ENCODE assay signal across 29 mouse cellular contexts in genomic region chr14:77416358-77416757, GRCm38 (mm10).
DNase-seq lines count a peak whose midpoint lies in the region; ATAC-seq and TF ChIP-seq lines count a peak whose summit lies in the region.
"Had no signal": no experiment of that assay in that cellular context is flagged by ENCODE, and none has a peak within 500 bp of the region (broad histone marks: within the 10 kb centered on the region; RNA-seq: fewer than 3 reads in every experiment).

No protein-coding gene starts in this region.

- no peaks in the 10 kb centered on the region for H3K9me3 ChIP-seq in forebrain, embryonic 15.5 days
- H3K9me3 ChIP-seq in hindbrain, postnatal 0 days (ENCODE audit: low read length): no peaks in the 10 kb centered on the region
- H3K9me3 ChIP-seq in neural tube, embryonic 15.5 days (replicated peaks): no peaks in the 10 kb centered on the region
- H3K9me3 ChIP-seq: forebrain, embryonic 10.5 days; forebrain, embryonic 13.5 days; heart, embryonic 12.5 days; heart, embryonic 15.5 days; hindbrain, embryonic 12.5 days; hindbrain, embryonic 15.5 days; intestine, embryonic 15.5 days had no signal

- no peak overlapping the region for H3K27ac ChIP-seq in forebrain, embryonic 15.5 days (replicated peaks)
- H3K27ac ChIP-seq in hindbrain, postnatal 0 days: no peak overlapping the region
- H3K27ac ChIP-seq in neural tube, embryonic 15.5 days (replicated peaks): no peak overlapping the region
- H3K27ac ChIP-seq: forebrain, embryonic 10.5 days; forebrain, embryonic 13.5 days; gastrocnemius, adult 2 months; heart, embryonic 15.5 days; hindbrain, embryonic 12.5 days; hindbrain, embryonic 15.5 days; intestine, embryonic 15.5 days had no signal

- TF ChIP-seq CTCF in C2C12 (IDR thresholded peaks at IDR 0.05; ENCODE audit: control insufficient read depth, insufficient read depth, insufficient read length): no peak
- TF ChIP-seq CTCF in hindbrain, postnatal 0 days (IDR thresholded peaks at IDR 0.05; ENCODE audit: low read depth): no peak

- H3K4me3 ChIP-seq in C2C12 (ENCODE audit: insufficient read depth, poor library complexity, severe bottlenecking): no peak overlapping the region
- H3K4me3 ChIP-seq in forebrain, embryonic 15.5 days: no peak overlapping the region
- no peak overlapping the region for H3K4me3 ChIP-seq in hindbrain, postnatal 0 days (ENCODE audit: low read length)
- no peak overlapping the region for H3K4me3 ChIP-seq in neural tube, embryonic 15.5 days (replicated peaks)
- H3K4me3 ChIP-seq: forebrain, embryonic 10.5 days; forebrain, embryonic 13.5 days; gastrocnemius, adult 2 months; heart, embryonic 12.5 days; heart, embryonic 15.5 days; hindbrain, embryonic 12.5 days; hindbrain, embryonic 15.5 days; intestine, embryonic 15.5 days had no signal

- WGBS in forebrain, embryonic 15.5 days: 93% methylated on average over 2 of the region's 2 CpGs
- WGBS in hindbrain, postnatal 0 days: 76% methylated on average over 2 of the region's 2 CpGs
- WGBS in neural tube, embryonic 15.5 days: 85% methylated on average over 2 of the region's 2 CpGs

- no peaks in the 10 kb centered on the region for H3K79me2 ChIP-seq in C2C12 (ENCODE audit: control insufficient read depth, insufficient read depth)

- H3K4me1 ChIP-seq in forebrain, embryonic 15.5 days: peaks cover 7% of the 10 kb centered on the region
- peaks cover 1% of the 10 kb centered on the region; the same call in 1 of the 2 replicates for H3K4me1 ChIP-seq in hindbrain, postnatal 0 days (ENCODE audit: insufficient read depth, low read length)
- H3K4me1 ChIP-seq in neural tube, embryonic 15.5 days: peaks cover 5% of the 10 kb centered on the region; the same call in 1 of the 2 replicates
- H3K4me1 ChIP-seq: heart, embryonic 12.5 days; heart, embryonic 15.5 days; hindbrain, embryonic 15.5 days; intestine, embryonic 15.5 days had no signal

- H3ac ChIP-seq in C2C12 (ENCODE audit: control insufficient read depth, insufficient read length, low read depth): no peak overlapping the region

- H3K36me3 ChIP-seq in C2C12 (ENCODE audit: control insufficient read depth, insufficient read depth): no peaks in the 10 kb centered on the region
- H3K36me3 ChIP-seq in forebrain, embryonic 15.5 days: no peaks in the 10 kb centered on the region
- H3K36me3 ChIP-seq in hindbrain, postnatal 0 days (ENCODE audit: insufficient read depth, low read length): no peaks in the 10 kb centered on the region
- H3K36me3 ChIP-seq in neural tube, embryonic 15.5 days: no peaks in the 10 kb centered on the region
- H3K36me3 ChIP-seq: forebrain, embryonic 10.5 days; G1E; heart, embryonic 12.5 days; heart, embryonic 15.5 days; hindbrain, embryonic 12.5 days; hindbrain, embryonic 15.5 days; intestine, embryonic 15.5 days had no signal

- no peak overlapping the region for H3K9ac ChIP-seq in forebrain, embryonic 15.5 days (replicated peaks)
- H3K9ac ChIP-seq in hindbrain, postnatal 0 days (replicated peaks; ENCODE audit: low read length): no peak overlapping the region
- H3K9ac ChIP-seq in neural tube, embryonic 15.5 days (replicated peaks): no peak overlapping the region
- H3K9ac ChIP-seq: forebrain, embryonic 13.5 days; forebrain, postnatal 0 days; heart, embryonic 12.5 days; heart, embryonic 15.5 days; hindbrain, embryonic 12.5 days; hindbrain, embryonic 15.5 days; intestine, embryonic 15.5 days had no signal

- no peaks in the 10 kb centered on the region for H3K27me3 ChIP-seq in C2C12 (ENCODE audit: control insufficient read depth, insufficient read depth, insufficient read length)
- no peaks in the 10 kb centered on the region for H3K27me3 ChIP-seq in forebrain, embryonic 15.5 days
- H3K27me3 ChIP-seq in hindbrain, postnatal 0 days (ENCODE audit: insufficient read depth, low read length): no peaks in the 10 kb centered on the region
- H3K27me3 ChIP-seq in neural tube, embryonic 15.5 days (replicated peaks): no peaks in the 10 kb centered on the region
- H3K27me3 ChIP-seq: CH12.LX; forebrain, embryonic 13.5 days; heart, embryonic 12.5 days; heart, embryonic 15.5 days; hindbrain, embryonic 12.5 days; hindbrain, embryonic 15.5 days; intestine, embryonic 15.5 days; Patski had no signal

- no peak overlapping the region for H3K4me2 ChIP-seq in forebrain, embryonic 15.5 days (replicated peaks)
- H3K4me2 ChIP-seq in hindbrain, postnatal 0 days (ENCODE audit: low read depth, low read length): no peak overlapping the region
- H3K4me2 ChIP-seq in neural tube, embryonic 15.5 days: no peak overlapping the region
- H3K4me2 ChIP-seq: forebrain, embryonic 13.5 days; heart, embryonic 12.5 days; heart, embryonic 15.5 days; hindbrain, embryonic 12.5 days; hindbrain, embryonic 15.5 days; intestine, embryonic 15.5 days had no signal

- peak; percentile 27 for DNase-seq in 3T3-L1 (ENCODE audit: low read depth, low spot score)
- no peak for DNase-seq in hindbrain, postnatal 0 days (ENCODE audit: low spot score)
- DNase-seq: adrenal gland, adult 2 months; adrenal gland, postnatal 14 days; cerebellum, adult 11-12 months; cerebellum, adult 8-10 months; cerebellum, postnatal 10 days; cerebellum, postnatal 36 days; forebrain, postnatal 0 days; gastrocnemius, adult 2 months; gastrocnemius, postnatal 25 days; heart, postnatal 14 days; heart, postnatal 4 days; kidney, adult 11 months had no signal

- no peaks in the 10 kb centered on the region for H3K79me3 ChIP-seq in C2C12 (ENCODE audit: low read depth)

- ATAC-seq in granulocyte monocyte progenitor cell, adult 5-6 weeks (replicated peaks; ENCODE audit: poor library complexity, severe bottlenecking): peak; percentile 97
- peak; percentile 85 for ATAC-seq in megakaryocyte progenitor cell, adult 5-6 weeks (replicated peaks; ENCODE audit: poor library complexity)
- no peak for ATAC-seq in forebrain, embryonic 15.5 days (replicated peaks)
- ATAC-seq in hindbrain, postnatal 0 days: no peak
- ATAC-seq in neural tube, embryonic 15.5 days (ENCODE audit: low FRiP score): no peak
- ATAC-seq: forebrain, embryonic 13.5 days; forebrain, postnatal 0 days; intestine, embryonic 15.5 days; Patski had no signal

TF ChIP-seq in C2C12, 6 proteins besides CTCF, POLR2A, EP300 and RAD21:
- no peak for TF ChIP-seq MAX (IDR thresholded peaks at IDR 0.05)
- TF ChIP-seq MYOD1 (IDR thresholded peaks at IDR 0.05; ENCODE audit: control insufficient read depth, insufficient read length, low read depth): peak; percentile 71

Comparison
In these comparisons a context has a peak if more than half of its experiments do, and no peak if none do; other contexts are left out.
1. ATAC-seq: peak in granulocyte monocyte progenitor cell, adult 5-6 weeks (single experiment) and megakaryocyte progenitor cell, adult 5-6 weeks (single experiment); none in forebrain, embryonic 15.5 days (single experiment), hindbrain, postnatal 0 days (single experiment) and neural tube, embryonic 15.5 days (single experiment).